Mouse (Mus musculus): ENCODE measurements at regions not wholly inside any gene's neighbourhood (a gene's known extent, or its start where the extent isn't known, plus 50 kb on each side); places are given as distances from the start of the nearest gene placed in this dataset.
"Not testable (repeated sequence)": the region's sequence is repeated elsewhere in the genome, so short reads cannot be mapped to it uniquely, and the experiment has no call there.

GRCm38 (mm10) chr10:7390239-7391091 is 83.0 kb downstream of the Ulbp1 start:
- DNase-seq (ENCODE audit: low spot score) (peak; percentile 33), ATAC-seq (peak; percentile 65)
- H3K9ac ChIP-seq (ENCODE audit: low read length) = peak overlapping the region; percentile 50; the same call in 1 of the 2 replicates
- H3K36me3 ChIP-seq (ENCODE audit: control insufficient read depth, insufficient read depth, low read length) = no peaks in the 10 kb centered on the region
- H3K4me2 ChIP-seq (ENCODE audit: low read length) = peak overlapping the region; percentile 99
- no peaks in the 10 kb centered on the region for H3K9me3 ChIP-seq (replicated peaks; ENCODE audit: control insufficient read depth, low read length)
- H3K4me1 ChIP-seq (ENCODE audit: control insufficient read depth, insufficient read depth, low read length) = peaks cover 3% of the 10 kb centered on the region; the same call in 1 of the 2 replicates
- WGBS = 8% methylated on average over 46 of the region's 49 CpGs
- peak overlapping the region; percentile 53 for H3K4me3 ChIP-seq (ENCODE audit: low read depth, low read length)
- H3K27ac ChIP-seq (ENCODE audit: low read depth, low read length) = no peak overlapping the region
- peaks cover 22% of the 10 kb centered on the region for H3K27me3 ChIP-seq (replicated peaks; ENCODE audit: control insufficient read depth, insufficient read depth, low read length)

- H3K4me1 ChIP-seq (ENCODE audit: control insufficient read depth, insufficient read depth, low read length); H3K9me3 ChIP-seq (replicated peaks; ENCODE audit: control insufficient read depth, low read length); H3K4me3 ChIP-seq (ENCODE audit: low read depth, low read length); H3K4me2 ChIP-seq (ENCODE audit: low read length); H3K36me3 ChIP-seq (ENCODE audit: control insufficient read depth, insufficient read depth, low read length); H3K27ac ChIP-seq (ENCODE audit: low read depth, low read length); H3K27me3 ChIP-seq (replicated peaks; ENCODE audit: control insufficient read depth, insufficient read depth, low read length); H3K9ac ChIP-seq (ENCODE audit: low read length); ATAC-seq; DNase-seq (ENCODE audit: low spot score): not testable (repeated sequence)
- 55% methylated on average over 3 of the region's 3 CpGs for WGBS
Measured at GRCm38 (mm10) chr10:7358791-7359190, 114.6 kb downstream of the Ulbp1 start.

- H3K36me3 ChIP-seq (ENCODE audit: control insufficient read depth, insufficient read depth, low read length); H3K4me2 ChIP-seq (ENCODE audit: low read length); H3K9ac ChIP-seq (ENCODE audit: low read length); H3K27ac ChIP-seq (ENCODE audit: low read depth, low read length); H3K9me3 ChIP-seq (replicated peaks; ENCODE audit: control insufficient read depth, low read length); DNase-seq (ENCODE audit: low spot score); H3K27me3 ChIP-seq (replicated peaks; ENCODE audit: control insufficient read depth, insufficient read depth, low read length); H3K4me3 ChIP-seq (ENCODE audit: low read depth, low read length); ATAC-seq; H3K4me1 ChIP-seq (ENCODE audit: control insufficient read depth, insufficient read depth, low read length): not testable (repeated sequence)
- WGBS = 92% methylated on average over 13 of the region's 13 CpGs
Measured at GRCm38 (mm10) chr10:7344290-7344689, 129.1 kb downstream of the Ulbp1 start.

- not testable (repeated sequence) for H3K4me1 ChIP-seq (ENCODE audit: control insufficient read depth, insufficient read depth, low read length); H3K9ac ChIP-seq (ENCODE audit: low read length); H3K36me3 ChIP-seq (ENCODE audit: control insufficient read depth, insufficient read depth, low read length); H3K27me3 ChIP-seq (replicated peaks; ENCODE audit: control insufficient read depth, insufficient read depth, low read length); ATAC-seq; DNase-seq (ENCODE audit: low spot score); H3K27ac ChIP-seq (ENCODE audit: low read depth, low read length); H3K4me3 ChIP-seq (ENCODE audit: low read depth, low read length); H3K9me3 ChIP-seq (replicated peaks; ENCODE audit: control insufficient read depth, low read length); H3K4me2 ChIP-seq (ENCODE audit: low read length)
- WGBS = 96% methylated on average over 8 of the region's 8 CpGs
Measured at GRCm38 (mm10) chr10:7343736-7344135, 129.7 kb downstream of the Ulbp1 start.

DNA sequence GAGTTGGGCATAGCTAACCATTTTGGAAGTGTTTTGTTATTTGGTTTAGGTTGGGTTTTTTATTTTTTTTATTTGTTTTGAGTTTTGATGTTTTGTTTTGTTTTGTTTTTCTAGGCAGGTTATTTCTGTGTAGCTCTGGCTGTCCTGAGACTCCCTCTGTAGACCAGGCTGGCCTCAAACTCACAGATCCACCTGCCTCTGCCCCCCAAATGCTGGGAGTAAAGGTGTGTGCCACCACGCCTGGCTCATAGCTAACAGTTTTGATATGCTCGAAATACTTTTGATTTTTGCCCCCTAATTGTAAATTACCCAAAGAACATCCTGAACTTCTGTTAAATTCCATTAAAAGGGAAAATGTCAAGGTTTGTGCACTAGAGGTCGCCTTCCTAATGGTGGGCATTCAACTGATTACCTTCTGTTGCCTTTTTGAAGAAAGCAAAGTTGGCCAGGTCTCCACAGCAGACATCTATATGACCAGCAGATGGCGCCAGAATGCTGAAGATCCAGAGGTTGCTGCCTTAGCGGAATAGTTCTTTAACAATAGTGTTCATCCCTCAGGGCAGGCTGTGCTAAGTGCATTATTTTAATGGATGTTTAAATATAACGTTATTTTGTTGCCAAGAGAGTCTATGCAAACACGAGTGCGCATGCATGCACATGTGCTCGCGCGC is 121.2 kb upstream of the Cnksr3 start:
- Histone ChIP-seq H3K27ac (ENCODE audit: low read depth, low read length) (no peak overlapping the region), H3K4me2 (ENCODE audit: low read length) (no peak overlapping the region), H3K36me3 (ENCODE audit: control insufficient read depth, insufficient read depth, low read length) (no peaks in the 10 kb centered on the region), H3K9ac (ENCODE audit: low read length) (no peak overlapping the region), H3K27me3 (replicated peaks; ENCODE audit: control insufficient read depth, insufficient read depth, low read length) (no peaks in the 10 kb centered on the region), H3K9me3 (replicated peaks; ENCODE audit: control insufficient read depth, low read length) (no peaks in the 10 kb centered on the region), H3K4me1 (ENCODE audit: control insufficient read depth, insufficient read depth, low read length) (no peaks in the 10 kb centered on the region), H3K4me3 (ENCODE audit: low read depth, low read length) (no peak overlapping the region)
- DNase-seq (ENCODE audit: low spot score) = peak; percentile 92
- ATAC-seq = peak; percentile 92
- WGBS = 35% methylated on average over 11 of the region's 11 CpGs

DNA sequence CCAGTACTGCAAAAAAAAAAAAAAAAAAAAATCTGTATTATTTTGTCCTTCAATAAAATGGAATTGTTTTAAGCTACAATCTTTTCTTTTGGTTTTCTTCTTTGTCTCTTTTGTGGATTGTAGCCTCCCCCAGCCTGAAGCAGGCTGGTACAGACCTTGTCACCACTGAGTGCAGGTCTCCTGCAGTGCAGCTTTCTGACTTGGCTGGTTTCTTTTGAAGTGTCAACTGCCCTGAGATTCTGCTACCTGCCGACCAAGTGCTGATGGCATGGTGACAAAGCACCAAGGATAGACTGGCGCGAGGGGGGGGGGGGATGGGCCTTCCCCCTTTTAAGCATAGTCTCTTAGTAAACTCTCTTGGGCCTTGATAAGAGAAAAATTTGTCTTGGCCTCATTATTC is 116.2 kb upstream of the Cnksr3 start:
- WGBS = 33% methylated on average over 3 of the region's 3 CpGs
- Histone ChIP-seq H3K27me3 (replicated peaks; ENCODE audit: control insufficient read depth, insufficient read depth, low read length) (no peaks in the 10 kb centered on the region), H3K9ac (ENCODE audit: low read length) (no peak overlapping the region)

DNA sequence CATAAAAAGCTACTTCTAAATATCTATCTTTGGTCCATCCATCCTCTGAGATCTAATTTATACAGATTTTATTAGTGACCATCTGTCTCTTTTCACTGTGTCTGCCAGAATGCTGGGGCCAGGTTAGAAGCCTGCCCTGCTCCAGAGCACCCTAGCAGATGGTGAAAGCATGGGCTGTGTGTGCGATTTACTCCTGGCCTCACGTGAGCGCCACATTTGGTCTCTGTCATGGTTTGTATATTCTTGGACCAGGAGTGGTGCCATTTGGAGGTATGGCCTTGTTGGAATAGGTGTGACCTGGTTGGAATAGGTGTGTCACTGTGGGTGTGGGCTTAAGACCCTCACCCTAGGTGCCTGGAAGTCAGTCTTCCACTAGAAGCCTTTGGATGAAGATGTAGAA is 115.0 kb upstream of the Cnksr3 start:
- not testable (repeated sequence) for ATAC-seq; H3K4me3 ChIP-seq (ENCODE audit: low read depth, low read length); H3K4me2 ChIP-seq (ENCODE audit: low read length); DNase-seq (ENCODE audit: low spot score); H3K9me3 ChIP-seq (replicated peaks; ENCODE audit: control insufficient read depth, low read length); H3K27ac ChIP-seq (ENCODE audit: low read depth, low read length); H3K4me1 ChIP-seq (ENCODE audit: control insufficient read depth, insufficient read depth, low read length); H3K27me3 ChIP-seq (replicated peaks; ENCODE audit: control insufficient read depth, insufficient read depth, low read length); H3K36me3 ChIP-seq (ENCODE audit: control insufficient read depth, insufficient read depth, low read length); H3K9ac ChIP-seq (ENCODE audit: low read length)
- 93% methylated on average over 3 of the region's 3 CpGs for WGBS

More for the DNA sequence above, 116.2 kb upstream of the Cnksr3 start:
- no peaks in the 10 kb centered on the region for H3K36me3 ChIP-seq (ENCODE audit: control insufficient read depth, insufficient read depth, low read length)
- ATAC-seq (no peak), DNase-seq (ENCODE audit: low spot score) (no peak)
- H3K9me3 ChIP-seq (replicated peaks; ENCODE audit: control insufficient read depth, low read length) = no peaks in the 10 kb centered on the region
- H3K27ac ChIP-seq (ENCODE audit: low read depth, low read length) = no peak overlapping the region
- H3K4me2 ChIP-seq (ENCODE audit: low read length) = no peak overlapping the region
- H3K4me1 ChIP-seq (ENCODE audit: control insufficient read depth, insufficient read depth, low read length) = no peaks in the 10 kb centered on the region
- no peak overlapping the region for H3K4me3 ChIP-seq (ENCODE audit: low read depth, low read length)

DNA sequence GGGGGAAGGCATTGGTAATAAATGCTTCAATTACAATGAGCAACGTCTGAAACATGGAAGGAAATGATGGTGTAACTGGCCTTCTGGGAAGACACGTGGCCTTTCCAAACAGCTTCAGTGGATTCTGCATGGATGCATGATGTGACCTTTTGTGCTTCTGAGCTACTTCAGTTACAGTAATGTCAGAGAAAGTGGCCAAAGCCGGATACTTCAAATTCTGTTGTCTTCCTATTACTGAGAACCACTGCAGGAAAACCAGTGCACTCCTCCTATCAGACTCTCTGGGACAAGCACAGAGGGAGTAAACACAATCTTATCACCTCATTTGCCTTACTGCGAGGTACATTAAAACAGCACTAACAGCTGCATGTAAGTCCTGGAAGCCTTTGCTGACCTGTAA is 113.0 kb upstream of the Cnksr3 start:
- ATAC-seq (no peak), DNase-seq (ENCODE audit: low spot score) (no peak)
- Histone ChIP-seq H3K36me3 (ENCODE audit: control insufficient read depth, insufficient read depth, low read length) (no peaks in the 10 kb centered on the region), H3K9ac (ENCODE audit: low read length) (no peak overlapping the region), H3K27me3 (replicated peaks; ENCODE audit: control insufficient read depth, insufficient read depth, low read length) (no peaks in the 10 kb centered on the region), H3K4me3 (ENCODE audit: low read depth, low read length) (no peak overlapping the region), H3K4me1 (ENCODE audit: control insufficient read depth, insufficient read depth, low read length) (no peaks in the 10 kb centered on the region), H3K4me2 (ENCODE audit: low read length) (no peak overlapping the region), H3K27ac (ENCODE audit: low read depth, low read length) (no peak overlapping the region), H3K9me3 (replicated peaks; ENCODE audit: control insufficient read depth, low read length) (no peaks in the 10 kb centered on the region)
- 80% methylated on average over 4 of the region's 4 CpGs for WGBS

DNA sequence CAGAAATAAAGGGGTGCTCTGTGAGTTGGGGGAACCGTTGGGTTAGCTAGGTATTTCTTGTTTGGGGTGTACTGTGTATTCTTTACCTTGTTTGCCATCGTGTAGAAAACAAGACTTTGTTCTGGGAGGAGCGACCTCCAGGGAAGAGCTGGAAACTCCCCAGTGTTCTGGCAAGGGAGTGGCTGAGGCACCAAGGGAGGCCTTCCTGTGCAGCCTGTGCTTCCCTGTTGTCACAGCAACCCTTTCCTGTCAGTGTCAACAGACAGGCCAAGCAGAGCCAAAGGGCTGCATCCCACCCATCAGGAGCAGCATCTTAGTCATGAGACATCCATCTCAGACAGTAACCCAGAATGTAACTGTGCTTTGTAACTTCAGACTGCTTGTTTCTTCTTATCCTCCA is 111.2 kb upstream of the Cnksr3 start:
- no peaks in the 10 kb centered on the region for H3K9me3 ChIP-seq (replicated peaks; ENCODE audit: control insufficient read depth, low read length)
- no peak overlapping the region for H3K4me3 ChIP-seq (ENCODE audit: low read depth, low read length)
- WGBS = 28% methylated on average over 3 of the region's 3 CpGs
- no peak overlapping the region for H3K9ac ChIP-seq (ENCODE audit: low read length)
- H3K27me3 ChIP-seq (replicated peaks; ENCODE audit: control insufficient read depth, insufficient read depth, low read length) = no peaks in the 10 kb centered on the region
- DNase-seq (ENCODE audit: low spot score) = no peak
- H3K36me3 ChIP-seq (ENCODE audit: control insufficient read depth, insufficient read depth, low read length) = no peaks in the 10 kb centered on the region
- H3K4me2 ChIP-seq (ENCODE audit: low read length) = no peak overlapping the region
- H3K4me1 ChIP-seq (ENCODE audit: control insufficient read depth, insufficient read depth, low read length) = no peaks in the 10 kb centered on the region
- no peak overlapping the region for H3K27ac ChIP-seq (ENCODE audit: low read depth, low read length)
- ATAC-seq = no peak
